Mouse (Mus musculus): ENCODE measurements around the gene Wrb. TPM values are rescaled to one million over a fixed set of nuclear protein-coding genes. Genes with fewer than 3 reads are reported as not detected.

Gene Wrb
- total RNA-seq, 2 experiments from 2014 or later, result 6.5 to 7.8 TPM

Other genes with a start within 250 kb of the Wrb start
- gene Psmg1, start 154.4 kb upstream of the Wrb start, total RNA-seq (2021), result 10 to 100 TPM; 12.2 to 12.8 TPM
- gene Brwd1, start 62.9 kb upstream of the Wrb start, total RNA-seq (2021), result 10 to 100 TPM; 65.9 to 72.2 TPM
- 10 to 100 TPM; 34.2 to 66.6 TPM for gene Hmgn1, start 17.7 kb upstream of the Wrb start, total RNA-seq (2021)
- gene Lca5l, start 46.9 kb downstream of the Wrb start, total RNA-seq (2021), result 1 to 10 TPM in 1 of 2 experiments, under 1 TPM in 1; 0.84 to 1.0 TPM
- gene Sh3bgr, start 55.0 kb downstream of the Wrb start, total RNA-seq (2021), result 1,000 to 10,000 TPM in 1 of 2 experiments, 100 to 1,000 TPM in 1; 977 to 1,012 TPM
- under 1 TPM; 0.11 to 0.23 TPM for gene B3galt5, start 90.4 kb downstream of the Wrb start, total RNA-seq (2021)

Measured in gastrocnemius, postnatal 14 days (tissue).